Mouse (Mus musculus): ENCODE data around the gene Gjb3.

DNA sequence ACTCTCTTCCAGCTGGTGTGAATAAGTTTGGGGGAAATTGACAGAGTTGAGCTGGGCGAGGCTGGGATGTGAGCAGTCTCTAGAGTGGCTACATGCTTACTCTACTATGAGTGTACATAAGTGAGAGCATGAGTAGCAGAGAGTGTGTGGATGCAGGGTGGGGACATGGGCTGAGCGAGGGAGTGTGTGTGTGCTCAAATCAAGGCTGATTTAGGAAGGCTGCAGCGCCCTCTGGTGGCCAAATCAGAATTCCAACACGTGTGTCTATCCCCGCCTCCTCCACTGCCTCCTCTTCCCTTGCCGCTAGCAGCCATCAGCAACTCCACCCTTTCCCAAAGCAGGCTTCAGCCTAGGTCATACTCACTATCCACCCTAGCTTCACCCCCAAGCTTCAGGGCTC, 5.9 kb downstream of the Gjb3 start:
- TF ChIP-seq TCF12 (IDR thresholded peaks at IDR 0.05; ENCODE audit: low read depth, low read length) (no peak), MAX (IDR thresholded peaks at IDR 0.05; ENCODE audit: low read length) (0 out of 2 replicates have a peak, but pooled peaks have one; percentile 15), CTCF (IDR thresholded peaks at IDR 0.05 in 2 of 3, conservative IDR thresholded peaks at IDR 0.05 in 1 of 3; ENCODE audit: control insufficient read depth in 1 of 3, insufficient read depth in 1 of 3, low read depth in 2 of 3, low read length in 3 of 3, poor library complexity in 1 of 3, severe bottlenecking in 1 of 3) (peak; percentile 40 to 58 (median 45)), POLR2A (IDR thresholded peaks at IDR 0.05; ENCODE audit: control insufficient read depth in 1 of 2, insufficient read depth in 1 of 2, low read depth in 1 of 2, low read length in 2 of 2, poor library complexity in 1 of 2) (no peak), HCFC1 (IDR thresholded peaks at IDR 0.05; ENCODE audit: low read depth, low read length) (no peak), MAZ (IDR thresholded peaks at IDR 0.05; ENCODE audit: low read depth, low read length) (no peak), ELF1 (IDR thresholded peaks at IDR 0.05; ENCODE audit: low read depth, low read length) (no peak), GATA1 (IDR thresholded peaks at IDR 0.05; ENCODE audit: low read depth, low read length) (no peak), ETS1 (IDR thresholded peaks at IDR 0.05; ENCODE audit: low read depth, low read length) (no peak)
